Mouse (Mus musculus): ENCODE data around the gene Itgb1bp2. TPM values are rescaled to one million over a fixed set of nuclear protein-coding genes. Genes with fewer than 3 reads are reported as not detected.

Itgb1bp2 gene
- polyA plus RNA-seq (2017; shearing (Covaris generic)) = not detected

DNA sequence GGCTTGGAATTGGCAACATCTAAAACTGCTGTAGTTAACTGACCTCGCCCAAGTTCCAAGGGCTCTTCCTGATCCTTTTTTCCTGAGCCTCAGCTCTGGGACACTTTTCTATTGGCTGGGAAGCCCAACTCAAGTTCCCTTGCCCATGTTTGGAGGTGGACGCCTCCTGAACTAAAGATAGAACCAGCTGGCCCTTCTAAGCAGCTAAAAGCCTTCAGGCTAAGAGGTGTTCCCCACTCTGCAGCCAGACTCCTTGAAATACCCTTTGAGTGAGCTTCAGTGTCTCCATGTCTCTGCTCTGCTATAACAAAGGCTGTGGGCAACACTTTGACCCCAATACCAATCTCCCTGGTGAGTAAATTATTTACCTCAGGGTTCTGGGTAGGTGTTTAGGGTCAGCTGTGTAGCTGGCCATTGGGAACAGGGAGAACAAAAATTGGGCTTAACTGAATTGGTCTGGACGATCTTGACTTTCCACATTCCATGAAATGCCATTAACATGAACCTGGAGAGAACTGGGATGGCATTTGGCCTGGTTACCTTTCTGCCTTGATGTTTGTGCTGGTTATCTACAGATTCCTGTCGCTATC, at the start of gene Itgb1bp2:
TSS of gene Itgb1bp2 (plus strand) at position 203 of the 590 bp plus-strand sequence.

DNA sequence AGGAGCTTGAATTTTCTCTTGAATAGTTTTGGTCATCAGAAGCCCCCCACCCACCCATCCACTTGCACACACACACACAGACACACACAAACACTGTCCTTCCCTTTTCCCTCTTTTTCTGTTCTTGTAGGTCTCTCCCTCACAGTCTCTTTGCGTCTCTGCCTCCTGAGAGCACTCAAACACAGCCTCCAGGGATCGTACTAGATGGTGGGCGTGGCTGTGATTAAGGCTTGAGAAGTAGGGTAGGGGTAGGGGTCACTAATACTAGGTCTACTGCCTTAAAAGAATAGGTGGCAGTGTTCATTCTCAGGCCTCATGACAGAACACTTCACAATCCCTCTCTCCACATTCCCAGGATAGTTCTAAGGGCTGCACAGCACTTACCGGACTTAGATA, 28.2 kb upstream of the Itgb1bp2 start, which contains the start of gene Zmym3:
TSS of gene Zmym3 (minus strand) at position 150 of the 396 bp plus-strand sequence.

DNA sequence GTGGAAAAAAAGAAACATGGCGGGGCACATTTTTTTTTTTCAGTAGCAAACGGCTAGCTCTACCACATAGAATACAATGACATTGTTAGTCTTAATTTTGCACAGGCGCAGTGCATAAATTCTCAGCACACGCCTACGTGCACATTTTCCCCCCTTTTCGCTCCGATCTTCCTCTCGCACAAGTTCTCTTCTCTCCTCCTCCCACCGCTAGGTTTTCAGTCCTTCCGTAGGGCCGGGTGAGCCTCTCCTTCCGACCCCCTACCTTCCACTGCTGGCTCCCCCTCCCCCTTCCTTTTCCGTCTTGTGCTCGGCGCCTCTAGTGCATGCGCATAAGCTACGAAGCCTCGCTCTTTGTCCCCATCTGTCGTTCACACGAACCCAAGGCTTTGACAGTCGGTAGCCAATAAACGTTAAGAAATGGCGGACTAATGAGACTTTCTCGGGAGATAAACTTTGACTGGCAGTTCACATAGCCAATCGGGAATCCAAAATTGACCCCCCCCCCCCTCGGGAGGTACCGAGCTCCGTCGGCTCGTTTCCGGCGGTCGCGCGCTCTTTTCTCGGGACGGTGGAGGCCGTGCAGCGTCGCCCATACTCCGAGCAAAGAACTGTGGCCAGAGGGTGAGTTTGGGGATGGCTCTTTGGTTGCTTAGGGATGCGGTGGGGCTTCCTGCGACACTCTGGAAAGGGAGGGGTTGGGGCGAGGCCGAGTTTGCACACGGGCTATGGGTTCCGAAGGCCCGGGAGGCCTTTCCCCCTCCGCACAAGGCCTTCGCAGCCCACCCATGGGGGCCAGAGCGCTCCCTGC, 19.5 kb upstream of the Itgb1bp2 start, which contains the start of gene Nono:
TSS of gene Nono (plus strand) at position 177 of the 808 bp plus-strand sequence.

Other genes starting within 250 kb of the Itgb1bp2 start
- 51.6 TPM for gene Snx12, start 226.5 kb upstream of the Itgb1bp2 start, polyA plus RNA-seq (2017; shearing (Covaris generic))
- gene Foxo4, start 194.6 kb upstream of the Itgb1bp2 start, polyA plus RNA-seq (2017; shearing (Covaris generic)) = 1.6 TPM
- 3.7 TPM for gene Gm614, start 185.1 kb upstream of the Itgb1bp2 start, polyA plus RNA-seq (2017; shearing (Covaris generic))
- 1,832 TPM for gene Il2rg, start 180.8 kb upstream of the Itgb1bp2 start, polyA plus RNA-seq (2017; shearing (Covaris generic))
- gene Gm20489, start 180.1 kb upstream of the Itgb1bp2 start, polyA plus RNA-seq (2017; shearing (Covaris generic)) = not detected
- 66.4 TPM for gene Med12, start 175.1 kb upstream of the Itgb1bp2 start, polyA plus RNA-seq (2017; shearing (Covaris generic))
- not detected for gene Nlgn3, start 149.9 kb upstream of the Itgb1bp2 start, polyA plus RNA-seq (2017; shearing (Covaris generic))
- not detected for gene Gjb1, start 72.7 kb upstream of the Itgb1bp2 start, polyA plus RNA-seq (2017; shearing (Covaris generic))
- 10.3 TPM for gene Zmym3, start 28.2 kb upstream of the Itgb1bp2 start, polyA plus RNA-seq (2017; shearing (Covaris generic))
- 227 TPM for gene Nono, start 19.8 kb upstream of the Itgb1bp2 start, polyA plus RNA-seq (2017; shearing (Covaris generic))
- gene Taf1, start 83.6 kb downstream of the Itgb1bp2 start, polyA plus RNA-seq (2017; shearing (Covaris generic)) = 17.8 TPM
- gene Ogt, start 191.0 kb downstream of the Itgb1bp2 start, polyA plus RNA-seq (2017; shearing (Covaris generic)) = 255 TPM